Mouse (Mus musculus) lung, postnatal 36 days (tissue): Measurements from ENCODE around the gene Tomm20l.
"Not testable (repeated sequence)": the region's sequence is repeated elsewhere in the genome, so short reads cannot be mapped to it uniquely, and the experiment has no call there.

Source experiments
- DNase-seq: peaks from one replicate; pipeline ENCODE4 v3.0.0; 2022; ENCODE audit warnings: mixed read lengths

Tomm20l gene

GRCm38 (mm10) chr12:71111331-71111730 lies at the start of gene Tomm20l:
Gene Tomm20l (plus strand): TSS chr12:71111428.
- DNase-seq: peak; percentile 63

- no peak for DNase-seq
These were observed 41.4 kb upstream of the Tomm20l start for GRCm38 (mm10) chr12:71069846-71070245.

GRCm38 (mm10) chr12:71072048-71072447 lies 39.2 kb upstream of the Tomm20l start:
- DNase-seq: no peak

GRCm38 (mm10) chr12:71073113-71073730 lies 38.0 kb upstream of the Tomm20l start:
- peak; percentile 44 for DNase-seq

GRCm38 (mm10) chr12:71086331-71086730 lies 24.9 kb upstream of the Tomm20l start:
- no peak for DNase-seq

GRCm38 (mm10) chr12:71104275-71104674 lies 7.0 kb upstream of the Tomm20l start:
- not testable (repeated sequence) for DNase-seq

- DNase-seq: no peak
These were observed 3.9 kb upstream of the Tomm20l start for GRCm38 (mm10) chr12:71107216-71107771.

GRCm38 (mm10) chr12:71113074-71113473 lies 1.8 kb downstream of the Tomm20l start:
- no peak for DNase-seq

- DNase-seq: peak; percentile 89
These were observed 2.6 kb downstream of the Tomm20l start for GRCm38 (mm10) chr12:71113675-71114288.

- no peak for DNase-seq
These were observed 5.2 kb downstream of the Tomm20l start for GRCm38 (mm10) chr12:71116411-71116810.

GRCm38 (mm10) chr12:71122731-71123130 lies 11.5 kb downstream of the Tomm20l start:
- no peak for DNase-seq

GRCm38 (mm10) chr12:71123286-71123685 lies 12.1 kb downstream of the Tomm20l start:
- DNase-seq: no peak

GRCm38 (mm10) chr12:71135581-71135980 lies 24.4 kb downstream of the Tomm20l start:
- DNase-seq: no peak

- DNase-seq: peak; percentile 82
These were observed 25.1 kb downstream of the Tomm20l start, which contains the start of the genes Timm9 and 2700049A03Rik for GRCm38 (mm10) chr12:71136130-71136973. Gene Timm9 (minus strand): TSS chr12:71136684. Gene 2700049A03Rik (plus strand): TSS chr12:71136848.

- peak; percentile 90 for DNase-seq
These were observed 25.8 kb downstream of the Tomm20l start for GRCm38 (mm10) chr12:71136974-71137491.

GRCm38 (mm10) chr12:71137686-71138085 lies 26.5 kb downstream of the Tomm20l start:
- DNase-seq: no peak

- peak; percentile 42 for DNase-seq
These were observed 28.1 kb downstream of the Tomm20l start for GRCm38 (mm10) chr12:71139258-71139828.

GRCm38 (mm10) chr12:71141189-71141588 lies 30.0 kb downstream of the Tomm20l start:
- DNase-seq: no peak

- peak; percentile 72 for DNase-seq
These were observed 36.4 kb downstream of the Tomm20l start for GRCm38 (mm10) chr12:71147641-71148040.

- DNase-seq: no peak
These were observed 37.6 kb downstream of the Tomm20l start for GRCm38 (mm10) chr12:71148801-71149200.

- DNase-seq: no peak
These were observed 38.2 kb downstream of the Tomm20l start for GRCm38 (mm10) chr12:71149456-71149855.

GRCm38 (mm10) chr12:71150167-71150566 lies 38.9 kb downstream of the Tomm20l start:
- no peak for DNase-seq

- no peak for DNase-seq
These were observed 43.8 kb downstream of the Tomm20l start for GRCm38 (mm10) chr12:71154979-71155378.
